Mouse (Mus musculus) frontal cortex, postnatal 10 days (tissue): ENCODE data around the gene Gm21119.
A peak's percentile ranks its signal among the peaks of the same experiment; 100 is the strongest.
"Not testable (repeated sequence)": the region's sequence is repeated elsewhere in the genome, so short reads cannot be mapped to it uniquely, and the experiment has no call there.

Experiments
- DNase-seq, 2 experiments: peaks; one replicate each; pipeline ENCODE4 v3.0.0; 2022; ENCODE audit warnings: low spot score in 2 of 2, mixed read lengths in 1 of 2

Gene Gm21119

DNA sequence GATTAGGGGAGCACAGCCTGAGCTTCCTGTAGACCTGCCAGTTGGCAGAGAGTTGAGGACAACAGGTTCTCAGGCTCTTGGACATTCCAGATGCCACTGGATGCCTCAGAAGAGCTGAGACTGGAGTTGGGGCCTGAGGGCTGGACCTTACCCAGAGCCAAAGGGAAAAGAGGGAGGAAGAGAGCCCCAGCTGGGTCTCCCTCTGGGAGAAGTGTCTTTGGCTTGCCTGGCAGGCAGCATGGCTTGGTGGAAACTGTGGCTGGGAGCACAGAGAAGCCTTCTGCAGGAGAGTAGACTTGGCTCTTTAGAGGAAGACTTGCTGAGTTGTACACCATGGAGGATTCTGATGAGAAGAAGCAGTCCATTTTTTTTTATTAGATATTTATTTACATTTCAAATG lies 38.3 kb downstream of the Gm21119 start:
- DNase-seq, result peak in 1 of 2 experiments; percentile 4

DNA sequence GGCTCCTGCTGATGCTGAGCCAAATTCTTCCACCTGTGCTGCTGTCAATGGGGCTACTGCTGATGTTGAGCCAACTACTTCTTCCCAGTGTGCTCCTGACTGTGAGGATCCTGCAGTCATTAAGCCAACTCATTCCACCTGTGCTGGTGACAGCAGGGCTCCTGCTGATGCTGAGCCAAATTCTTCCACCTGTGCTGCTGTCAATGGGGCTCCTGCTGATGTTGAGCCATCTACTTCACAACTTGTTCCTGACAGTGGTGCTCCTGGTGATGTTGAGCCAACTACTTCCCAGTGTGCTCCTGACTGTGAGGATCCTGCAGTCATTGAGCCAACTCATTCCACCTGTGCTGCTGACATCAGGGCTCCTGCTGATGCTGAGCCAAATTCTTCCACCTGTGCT lies 63.7 kb downstream of the Gm21119 start:
- DNase-seq, result not testable (repeated sequence)
